Mouse (Mus musculus): ENCODE results near the gene Gclm. TPM values are rescaled to one million over a fixed set of nuclear protein-coding genes. Genes with fewer than 3 reads are reported as not detected.
"Not testable (repeated sequence)": the region's sequence is repeated elsewhere in the genome, so short reads cannot be mapped to it uniquely, and the experiment has no call there.

Gene Gclm
- polyA plus RNA-seq, 1 experiment from 2014 or later = 51.2 TPM

DNA sequence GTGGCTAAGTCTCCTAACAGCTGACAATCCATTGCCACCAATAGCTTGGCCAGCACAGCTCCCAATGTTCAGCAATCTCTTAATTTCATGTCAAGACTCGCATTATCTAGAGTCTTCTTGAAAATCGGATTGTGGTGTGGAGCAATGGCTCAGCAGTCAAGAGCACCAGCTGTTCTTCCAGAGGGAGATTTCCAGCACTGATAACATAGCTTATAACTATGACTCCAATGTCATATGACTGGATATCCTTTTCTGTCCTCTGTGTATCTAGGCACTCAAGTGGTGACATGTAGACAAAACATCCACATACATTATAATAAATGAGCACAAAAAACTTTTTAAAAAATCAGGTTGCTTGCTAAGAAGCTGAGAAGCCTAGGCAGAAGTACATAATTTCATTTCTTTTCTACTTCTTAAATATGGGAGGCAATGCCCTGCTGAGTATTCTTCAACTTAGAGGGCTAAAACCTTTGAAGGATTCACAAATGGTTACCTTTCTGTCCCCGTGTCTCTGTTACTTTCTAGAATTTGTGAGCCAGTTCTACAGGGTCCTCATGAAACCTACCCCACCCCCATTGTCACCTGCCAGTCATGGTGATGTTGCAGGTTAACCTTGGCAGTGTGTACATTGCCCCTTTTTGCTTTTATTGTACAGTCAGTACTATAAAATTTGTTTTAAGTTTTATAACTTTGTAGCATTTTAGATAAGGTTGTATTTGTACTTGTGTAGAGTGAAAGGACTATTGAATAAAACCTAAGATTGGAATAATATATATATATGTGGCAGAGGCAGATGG is 23.9 kb upstream of the Gclm start:
- 94% methylated on average over 3 of the region's 3 CpGs for WGBS
- H3K4me1 ChIP-seq (replicated peaks; ENCODE audit: control insufficient read depth, insufficient read depth, low read length) = no peaks in the 10 kb centered on the region
- no peak overlapping the region for H3K4me2 ChIP-seq (ENCODE audit: low read length)
- H3K36me3 ChIP-seq (ENCODE audit: control insufficient read depth, insufficient read depth) = no peaks in the 10 kb centered on the region
- H3K4me3 ChIP-seq (replicated peaks; ENCODE audit: low read length) = no peak overlapping the region
- H3K27ac ChIP-seq (ENCODE audit: low read length) = no peak overlapping the region
- H3K9ac ChIP-seq (replicated peaks; ENCODE audit: low read depth, low read length) = no peak overlapping the region
- ATAC-seq = no peak
- H3K27me3 ChIP-seq (replicated peaks; ENCODE audit: control insufficient read depth, insufficient read depth, low read length) = no peaks in the 10 kb centered on the region
- H3K9me3 ChIP-seq (ENCODE audit: control insufficient read depth, low read length) = no peaks in the 10 kb centered on the region

DNA sequence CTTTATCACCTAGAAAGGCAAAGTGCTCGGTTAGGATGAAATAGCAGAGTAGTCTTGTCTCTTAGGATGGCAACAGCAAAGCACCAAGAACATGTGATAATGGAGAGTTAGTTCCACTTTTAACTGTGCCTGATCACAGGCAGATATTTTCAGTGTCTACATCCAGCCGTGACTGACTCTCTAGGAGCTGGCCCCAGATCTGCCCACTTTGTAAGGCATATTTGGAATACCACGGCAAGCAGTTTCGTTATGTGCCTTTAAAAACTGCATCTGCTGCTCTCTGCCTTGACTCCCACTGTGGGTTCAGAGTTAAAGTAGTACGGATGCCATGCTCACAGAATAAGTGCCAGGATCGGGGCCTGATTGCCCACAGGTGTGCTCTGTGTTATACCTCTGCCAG is 18.4 kb upstream of the Gclm start:
- H3K27me3 ChIP-seq (replicated peaks; ENCODE audit: control insufficient read depth, insufficient read depth, low read length); H3K9me3 ChIP-seq (ENCODE audit: control insufficient read depth, low read length); H3K27ac ChIP-seq (ENCODE audit: low read length); ATAC-seq; H3K36me3 ChIP-seq (ENCODE audit: control insufficient read depth, insufficient read depth); H3K4me1 ChIP-seq (replicated peaks; ENCODE audit: control insufficient read depth, insufficient read depth, low read length); H3K9ac ChIP-seq (replicated peaks; ENCODE audit: low read depth, low read length); H3K4me2 ChIP-seq (ENCODE audit: low read length); H3K4me3 ChIP-seq (replicated peaks; ENCODE audit: low read length): not testable (repeated sequence)
- WGBS = 75% methylated on average over 6 of the region's 6 CpGs

DNA sequence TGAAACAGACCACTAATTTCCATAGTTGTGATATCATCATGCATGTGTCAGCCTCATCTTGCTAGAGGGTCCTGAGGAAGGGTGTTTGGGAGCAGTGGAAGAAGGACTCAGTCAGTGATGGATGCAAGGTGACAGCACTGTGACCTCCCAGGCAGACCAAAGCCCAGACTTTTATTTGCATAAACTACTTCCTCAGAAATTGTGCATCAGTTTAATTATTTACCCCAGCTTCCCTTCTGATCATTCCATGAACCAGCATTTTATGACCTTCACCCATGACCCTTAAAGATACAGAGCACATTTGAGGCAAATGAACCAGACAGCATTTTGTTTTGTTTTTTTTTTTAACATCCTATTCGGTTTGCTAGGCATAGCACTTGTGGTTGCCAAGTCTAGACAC is 9.6 kb upstream of the Gclm start:
- H3K9me3 ChIP-seq (ENCODE audit: control insufficient read depth, low read length) = no peaks in the 10 kb centered on the region
- ATAC-seq = no peak
- WGBS = 42% methylated on average over 1 of the region's 1 CpGs
- no peaks in the 10 kb centered on the region for H3K27me3 ChIP-seq (replicated peaks; ENCODE audit: control insufficient read depth, insufficient read depth, low read length)
- H3K36me3 ChIP-seq (ENCODE audit: control insufficient read depth, insufficient read depth) = no peaks in the 10 kb centered on the region
- no peak overlapping the region for H3K9ac ChIP-seq (replicated peaks; ENCODE audit: low read depth, low read length)
- no peak overlapping the region for H3K4me2 ChIP-seq (ENCODE audit: low read length)
- H3K27ac ChIP-seq (ENCODE audit: low read length) = no peak overlapping the region
- H3K4me3 ChIP-seq (replicated peaks; ENCODE audit: low read length) = no peak overlapping the region
- no peaks in the 10 kb centered on the region for H3K4me1 ChIP-seq (replicated peaks; ENCODE audit: control insufficient read depth, insufficient read depth, low read length)

DNA sequence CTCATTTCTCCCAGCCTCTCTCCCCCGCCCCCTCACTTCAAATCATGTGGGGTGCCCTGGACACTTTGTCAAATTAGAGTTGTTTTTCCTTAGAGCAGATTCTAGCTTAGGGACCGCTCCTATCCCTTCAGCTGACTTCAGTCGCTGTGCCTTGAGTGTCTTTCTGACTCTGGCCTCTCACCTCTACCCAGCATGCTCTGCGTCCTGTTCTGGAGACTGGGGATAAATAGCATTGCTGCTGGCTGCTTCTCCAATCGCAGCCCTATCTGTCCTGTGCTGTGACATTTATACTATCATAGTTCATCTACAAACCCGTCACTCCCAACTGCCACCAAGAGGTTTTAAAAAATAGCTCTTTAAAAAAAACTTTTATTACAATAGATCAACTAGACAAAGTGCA is 2.5 kb upstream of the Gclm start:
- Histone ChIP-seq H3K4me1 (replicated peaks; ENCODE audit: control insufficient read depth, insufficient read depth, low read length) (peaks cover 15% of the 10 kb centered on the region), H3K9me3 (ENCODE audit: control insufficient read depth, low read length) (no peaks in the 10 kb centered on the region), H3K9ac (replicated peaks; ENCODE audit: low read depth, low read length) (no peak overlapping the region), H3K36me3 (ENCODE audit: control insufficient read depth, insufficient read depth) (no peaks in the 10 kb centered on the region), H3K27me3 (replicated peaks; ENCODE audit: control insufficient read depth, insufficient read depth, low read length) (no peaks in the 10 kb centered on the region), H3K4me2 (ENCODE audit: low read length) (no peak overlapping the region), H3K27ac (ENCODE audit: low read length) (no peak overlapping the region), H3K4me3 (replicated peaks; ENCODE audit: low read length) (no peak overlapping the region)
- ATAC-seq = no peak
- WGBS = 61% methylated on average over 6 of the region's 6 CpGs

DNA sequence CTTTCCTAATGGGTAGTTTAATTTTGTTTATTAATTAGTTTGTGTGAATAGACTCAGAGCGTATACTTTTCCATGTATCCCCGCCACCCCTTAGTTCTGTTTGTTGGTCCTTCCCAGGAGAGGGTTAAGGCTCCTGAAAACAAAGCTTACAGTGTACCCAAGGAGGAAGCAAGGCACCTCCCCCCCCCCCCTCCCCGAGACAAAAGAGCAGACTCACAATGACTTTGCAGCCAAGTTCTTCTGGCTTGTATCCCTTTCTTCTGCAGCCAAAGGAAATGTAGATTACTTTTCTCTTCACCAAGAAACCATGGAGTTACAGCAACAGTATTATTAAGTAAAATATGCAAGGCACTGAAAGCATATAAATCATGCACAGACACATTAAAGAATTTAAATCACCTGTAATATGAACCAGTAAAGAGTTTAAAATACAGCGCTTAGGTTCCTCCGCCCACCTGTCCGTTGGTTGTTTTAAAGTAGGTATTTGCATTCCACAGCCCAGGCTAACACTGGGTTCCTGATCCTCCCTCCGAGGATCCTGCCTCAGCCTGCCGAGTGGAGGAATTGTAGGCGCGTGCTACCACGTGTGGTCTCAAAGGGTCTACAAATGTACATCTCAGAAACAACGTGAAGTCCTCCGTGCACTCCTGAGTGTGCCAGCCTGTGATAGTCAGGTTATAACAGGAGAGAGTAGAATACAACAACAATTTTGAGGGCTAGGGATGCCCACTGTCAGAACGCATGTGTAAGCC is 1.8 kb upstream of the Gclm start:
- Histone ChIP-seq H3K9ac (replicated peaks; ENCODE audit: low read depth, low read length) (no peak overlapping the region), H3K4me1 (replicated peaks; ENCODE audit: control insufficient read depth, insufficient read depth, low read length) (peaks cover 15% of the 10 kb centered on the region), H3K27ac (ENCODE audit: low read length) (no peak overlapping the region), H3K4me3 (replicated peaks; ENCODE audit: low read length) (no peak overlapping the region), H3K27me3 (replicated peaks; ENCODE audit: control insufficient read depth, insufficient read depth, low read length) (no peaks in the 10 kb centered on the region), H3K36me3 (ENCODE audit: control insufficient read depth, insufficient read depth) (no peaks in the 10 kb centered on the region), H3K9me3 (ENCODE audit: control insufficient read depth, low read length) (no peaks in the 10 kb centered on the region), H3K4me2 (ENCODE audit: low read length) (no peak overlapping the region)
- no peak for ATAC-seq
- 44% methylated on average over 14 of the region's 14 CpGs for WGBS

DNA sequence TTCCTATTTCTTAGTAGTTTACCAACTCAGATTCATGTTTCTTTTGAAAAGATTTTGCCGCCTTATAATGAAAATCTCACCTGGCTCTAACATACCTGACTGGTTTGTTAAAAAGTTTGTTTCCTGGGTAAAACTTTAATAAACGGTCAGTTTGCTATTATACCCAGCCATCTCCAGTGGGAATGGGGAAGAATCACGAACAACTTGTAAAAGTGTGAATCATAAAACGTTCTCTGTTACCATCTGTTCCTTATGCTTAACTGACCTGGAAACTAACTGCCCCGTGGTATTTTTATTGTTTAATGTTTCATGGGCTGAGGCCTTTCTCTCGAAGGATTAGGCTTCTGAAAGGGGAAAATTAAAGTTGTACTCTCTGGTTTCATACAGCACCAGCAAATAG is 598 bp upstream of the Gclm start:
- peak overlapping the region; percentile 42; the same call in 1 of the 2 replicates for H3K9ac ChIP-seq (replicated peaks; ENCODE audit: low read depth, low read length)
- peak overlapping the region; percentile 81 for H3K4me3 ChIP-seq (replicated peaks; ENCODE audit: low read length)
- no peaks in the 10 kb centered on the region for H3K36me3 ChIP-seq (ENCODE audit: control insufficient read depth, insufficient read depth)
- no peak for ATAC-seq
- peaks cover 15% of the 10 kb centered on the region for H3K4me1 ChIP-seq (replicated peaks; ENCODE audit: control insufficient read depth, insufficient read depth, low read length)
- H3K27me3 ChIP-seq (replicated peaks; ENCODE audit: control insufficient read depth, insufficient read depth, low read length) = no peaks in the 10 kb centered on the region
- H3K4me2 ChIP-seq (ENCODE audit: low read length) = peak overlapping the region; percentile 50
- peak overlapping the region; percentile 25; the same call in 1 of the 2 replicates for H3K27ac ChIP-seq (ENCODE audit: low read length)
- no peaks in the 10 kb centered on the region for H3K9me3 ChIP-seq (ENCODE audit: control insufficient read depth, low read length)
- WGBS = 38% methylated on average over 6 of the region's 6 CpGs

DNA sequence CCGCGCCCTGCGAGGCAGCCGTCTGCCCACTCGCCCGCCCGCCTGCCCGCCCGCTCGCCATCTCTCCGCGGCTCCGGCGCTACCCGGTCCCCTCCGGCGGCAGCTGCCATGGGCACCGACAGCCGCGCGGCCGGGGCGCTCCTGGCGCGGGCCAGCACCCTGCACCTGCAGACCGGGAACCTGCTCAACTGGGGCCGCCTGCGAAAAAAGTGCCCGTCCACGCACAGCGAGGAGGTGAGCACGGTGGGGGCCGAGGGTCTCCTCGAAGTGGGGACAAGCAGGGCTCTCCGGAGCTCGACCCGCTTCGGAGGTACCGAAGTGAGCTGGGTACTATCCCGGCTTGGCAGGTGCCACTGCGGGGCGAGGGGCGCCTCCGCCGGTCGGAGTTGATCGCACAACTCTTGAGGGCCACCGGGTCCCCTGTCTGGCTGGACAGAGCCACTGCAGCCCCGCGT is 548 bp downstream of the Gclm start:
- no peaks in the 10 kb centered on the region for H3K9me3 ChIP-seq (ENCODE audit: control insufficient read depth, low read length)
- H3K4me2 ChIP-seq (ENCODE audit: low read length) = peak overlapping the region; percentile 57
- under 1% methylated on average over 45 of the region's 50 CpGs for WGBS
- no peaks in the 10 kb centered on the region for H3K27me3 ChIP-seq (replicated peaks; ENCODE audit: control insufficient read depth, insufficient read depth, low read length)
- H3K36me3 ChIP-seq (ENCODE audit: control insufficient read depth, insufficient read depth) = no peaks in the 10 kb centered on the region
- H3K4me3 ChIP-seq (replicated peaks; ENCODE audit: low read length) = peak overlapping the region; percentile 81
- peak; percentile 27 for ATAC-seq
- peaks cover 15% of the 10 kb centered on the region for H3K4me1 ChIP-seq (replicated peaks; ENCODE audit: control insufficient read depth, insufficient read depth, low read length)
- peak overlapping the region; percentile 87 for H3K27ac ChIP-seq (ENCODE audit: low read length)
- peak overlapping the region; percentile 90 for H3K9ac ChIP-seq (replicated peaks; ENCODE audit: low read depth, low read length)

DNA sequence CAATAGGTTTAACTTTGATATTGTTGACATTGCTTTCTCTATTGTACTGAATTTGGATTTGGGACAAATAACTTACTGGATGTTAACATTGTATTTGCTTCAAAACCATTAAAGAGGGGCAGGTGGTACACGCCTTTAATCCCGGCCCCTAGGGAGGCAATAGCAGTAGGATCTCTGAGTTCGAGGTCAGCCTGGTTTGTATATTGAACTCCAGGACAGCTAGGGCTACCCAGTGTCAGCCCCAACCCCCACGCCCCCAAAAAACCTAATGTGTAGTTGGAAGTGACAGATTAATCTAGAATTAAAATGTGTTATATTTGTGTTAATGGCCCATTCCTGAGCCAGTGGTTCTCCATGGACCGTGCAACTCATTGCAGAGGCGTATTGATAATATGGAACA is 1.0 kb downstream of the Gclm start:
- no peak for ATAC-seq

DNA sequence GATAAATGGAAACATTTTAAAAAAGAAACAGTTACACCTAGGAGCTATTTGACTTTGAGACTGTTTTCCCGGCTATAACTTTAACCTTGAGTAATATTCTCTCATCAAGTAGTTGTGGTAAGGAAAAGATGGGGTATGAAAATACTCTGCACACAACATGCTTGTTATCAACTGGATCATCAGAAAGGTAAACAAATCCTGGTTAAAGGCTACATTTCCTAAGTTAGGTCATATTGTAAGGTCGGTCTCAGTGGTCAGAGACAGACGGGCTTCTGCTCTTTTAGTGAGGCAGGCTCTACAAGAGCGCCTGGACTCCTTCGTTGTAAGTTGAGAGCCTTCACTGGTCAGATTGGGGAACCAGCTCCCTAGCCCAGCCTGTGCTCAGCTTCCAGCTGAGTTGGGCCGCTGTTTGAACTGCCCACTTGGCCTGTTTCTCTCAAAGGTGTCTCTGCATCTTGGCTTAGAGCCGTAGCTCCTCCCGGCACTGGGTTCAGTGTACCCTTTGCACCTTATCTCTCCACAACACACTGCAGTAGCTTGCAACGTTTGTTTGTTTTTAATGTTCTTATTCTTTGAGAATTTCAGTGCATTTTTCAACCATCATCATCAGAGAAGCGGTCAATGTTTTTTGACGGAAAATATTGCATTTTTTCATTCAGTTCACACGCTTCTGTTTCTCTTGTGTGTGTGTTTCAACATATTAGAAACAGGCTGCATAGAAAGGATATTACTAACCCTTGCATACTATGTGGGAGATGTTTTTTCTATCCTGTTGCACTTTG is 1.8 kb downstream of the Gclm start:
- no peak for ATAC-seq
- H3K9me3 ChIP-seq (ENCODE audit: control insufficient read depth, low read length) = no peaks in the 10 kb centered on the region; the same call in 1 of the 2 replicates
- peak overlapping the region; percentile 57 for H3K4me2 ChIP-seq (ENCODE audit: low read length)
- no peak overlapping the region for H3K27ac ChIP-seq (ENCODE audit: low read length)
- H3K4me1 ChIP-seq (replicated peaks; ENCODE audit: control insufficient read depth, insufficient read depth, low read length) = peaks cover 15% of the 10 kb centered on the region
- no peaks in the 10 kb centered on the region for H3K27me3 ChIP-seq (replicated peaks; ENCODE audit: control insufficient read depth, insufficient read depth, low read length)
- 0 out of 2 replicates have a peak overlapping the region, but pooled peaks have one; percentile 9 for H3K9ac ChIP-seq (replicated peaks; ENCODE audit: low read depth, low read length)
- WGBS = 68% methylated on average over 12 of the region's 12 CpGs
- peak overlapping the region; percentile 81 for H3K4me3 ChIP-seq (replicated peaks; ENCODE audit: low read length)
- H3K36me3 ChIP-seq (ENCODE audit: control insufficient read depth, insufficient read depth) = no peaks in the 10 kb centered on the region

More for the DNA sequence above, 1.0 kb downstream of the Gclm start:
- peaks cover 15% of the 10 kb centered on the region for H3K4me1 ChIP-seq (replicated peaks; ENCODE audit: control insufficient read depth, insufficient read depth, low read length)
- H3K27ac ChIP-seq (ENCODE audit: low read length) = no peak overlapping the region
- peak overlapping the region; percentile 90 for H3K9ac ChIP-seq (replicated peaks; ENCODE audit: low read depth, low read length)
- WGBS = 21% methylated on average over 6 of the region's 6 CpGs
- no peaks in the 10 kb centered on the region for H3K36me3 ChIP-seq (ENCODE audit: control insufficient read depth, insufficient read depth)
- no peaks in the 10 kb centered on the region; the same call in 1 of the 2 replicates for H3K9me3 ChIP-seq (ENCODE audit: control insufficient read depth, low read length)
- H3K4me3 ChIP-seq (replicated peaks; ENCODE audit: low read length) = peak overlapping the region; percentile 81
- no peaks in the 10 kb centered on the region for H3K27me3 ChIP-seq (replicated peaks; ENCODE audit: control insufficient read depth, insufficient read depth, low read length)
- peak overlapping the region; percentile 57 for H3K4me2 ChIP-seq (ENCODE audit: low read length)
